Mouse (Mus musculus) induced T-regulatory cell, adult 2 months (primary cell): Measurements from ENCODE around the gene Fnbp1.

Experiments used
- DNase-seq: peaks from one replicate; pipeline ENCODE4 v3.0.0-alpha.2; 2012; ENCODE audit warnings: low read depth

Fnbp1 gene

DNA sequence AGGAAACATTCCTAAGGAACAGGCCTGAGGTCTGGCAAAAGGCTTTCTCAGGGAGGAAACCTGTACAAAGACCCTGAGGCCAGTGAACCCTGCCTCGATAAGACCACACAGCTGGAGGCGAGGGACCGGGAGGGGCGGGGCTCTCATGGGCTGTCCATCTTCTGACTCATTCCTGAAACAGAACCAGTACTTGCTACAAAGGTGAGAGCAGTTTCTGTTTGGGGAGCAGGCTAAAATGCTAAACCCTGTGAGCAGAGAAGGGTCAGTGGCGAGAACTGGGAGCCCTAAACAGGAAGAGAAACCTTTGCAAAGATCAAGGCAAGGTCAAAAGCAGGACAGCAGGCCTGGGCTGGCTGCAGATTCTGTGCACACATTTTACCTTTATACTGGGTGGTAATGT is 47.2 kb downstream of the Fnbp1 start:
- no peak for DNase-seq

- DNase-seq: no peak
Measured at GRCm38 (mm10) chr2:31092939-31093338, 48.9 kb downstream of the Fnbp1 start.

GRCm38 (mm10) chr2:31091182-31091581 is 50.6 kb downstream of the Fnbp1 start:
- DNase-seq: no peak

GRCm38 (mm10) chr2:31089607-31090006 is 52.2 kb downstream of the Fnbp1 start:
- DNase-seq: no peak

- DNase-seq: peak; percentile 64
Measured at GRCm38 (mm10) chr2:31088871-31089270, 52.9 kb downstream of the Fnbp1 start.

DNA sequence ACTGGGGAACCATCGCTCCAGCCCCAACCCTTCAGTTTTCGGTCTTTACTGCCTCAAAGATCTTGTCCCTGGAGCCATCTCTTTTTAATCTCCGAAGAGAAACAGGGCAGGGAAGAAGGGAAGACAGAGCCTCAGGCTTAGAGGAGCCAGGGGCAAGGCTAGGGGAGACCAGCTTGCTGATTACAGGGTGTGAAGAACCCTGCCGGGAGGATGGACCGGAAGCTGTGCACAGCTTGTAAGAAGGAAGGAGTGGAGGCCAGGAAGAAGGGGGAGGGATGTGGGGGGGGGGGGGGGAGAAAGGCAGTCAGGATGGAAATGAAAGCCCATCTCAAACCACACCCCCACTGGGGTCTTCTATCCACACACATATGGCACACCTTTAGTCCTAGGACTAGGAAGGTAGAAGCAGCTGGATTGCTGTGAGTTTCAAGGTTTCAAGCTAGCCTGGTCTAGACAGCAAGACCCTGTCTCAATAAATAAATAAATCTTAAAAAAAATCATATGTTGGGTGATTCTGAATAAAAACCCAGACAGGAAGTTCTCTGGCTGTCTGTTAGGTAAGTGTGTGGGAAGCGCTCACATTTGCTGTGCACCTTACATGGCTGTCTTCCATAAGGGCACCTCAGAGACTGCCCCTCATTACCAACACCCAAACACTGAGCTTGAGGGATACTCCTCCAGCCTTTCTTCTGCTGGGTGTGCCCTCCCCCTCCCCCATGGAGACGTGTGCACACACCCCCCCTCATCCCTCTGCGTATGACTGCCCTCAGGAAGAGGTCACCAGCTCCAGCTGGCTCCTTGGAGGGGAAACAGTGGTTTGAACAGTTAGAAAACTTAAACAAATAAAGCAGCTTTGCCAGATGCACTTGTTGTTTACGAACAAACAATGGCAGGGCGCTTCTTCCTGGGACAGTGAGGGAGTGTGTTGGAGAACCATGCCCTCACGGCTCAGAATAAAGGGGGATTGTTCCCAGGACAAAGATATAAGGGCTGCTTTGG is 53.8 kb downstream of the Fnbp1 start:
- peak; percentile 73 for DNase-seq

DNA sequence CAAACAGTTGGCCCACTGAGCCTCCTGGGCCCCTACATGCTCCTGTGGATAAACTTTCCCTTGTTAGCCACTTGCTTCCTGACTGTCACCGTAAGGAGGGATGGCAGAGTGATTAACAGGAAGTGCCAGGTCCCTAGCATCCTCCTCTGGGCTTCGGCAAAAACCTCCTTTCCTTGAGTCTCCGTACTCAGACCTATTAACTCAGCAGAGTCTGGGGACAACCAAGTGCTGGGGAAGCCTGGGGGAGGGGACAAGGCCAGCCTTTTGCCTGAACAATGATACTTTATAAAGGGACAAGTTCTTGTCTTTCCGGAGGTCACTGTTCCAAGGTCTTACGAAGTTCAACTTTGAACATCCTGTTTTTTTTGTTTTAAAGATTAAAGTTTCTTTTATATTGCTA is 54.7 kb downstream of the Fnbp1 start:
- DNase-seq: peak; percentile 44

- no peak for DNase-seq
Measured at GRCm38 (mm10) chr2:31086543-31086942, 55.3 kb downstream of the Fnbp1 start.

DNA sequence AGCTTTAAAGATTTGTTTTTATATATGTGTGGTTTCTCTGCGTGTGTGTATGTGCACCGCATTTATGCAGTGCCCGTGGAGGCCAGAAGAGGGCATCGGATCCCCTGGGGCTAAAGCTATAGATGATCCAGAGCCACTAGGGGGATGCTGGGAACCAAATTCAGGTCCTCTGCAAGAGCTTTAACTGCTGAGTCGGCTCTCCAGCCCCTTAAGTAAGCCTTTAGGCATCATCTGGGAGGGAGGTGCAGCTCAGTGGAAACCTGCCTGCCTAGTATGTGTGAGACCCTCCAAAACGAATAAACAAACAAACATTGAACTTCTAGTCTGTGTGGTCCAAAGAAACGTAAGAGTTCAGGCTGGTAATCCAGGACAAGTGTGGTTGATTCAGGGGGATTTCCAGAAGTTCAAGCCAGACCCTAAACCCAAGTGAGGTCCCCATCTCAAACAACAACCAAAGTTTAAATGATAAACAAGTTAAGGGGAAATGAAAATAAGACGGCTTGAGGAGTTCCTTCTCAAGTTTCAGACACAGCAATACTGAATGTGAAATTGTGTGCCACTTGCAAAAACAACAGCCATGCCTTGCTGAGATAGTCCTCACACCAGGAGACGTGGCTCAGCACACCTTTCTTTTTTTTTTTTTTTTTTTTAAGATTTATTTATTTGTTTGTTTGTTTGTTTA is 57.5 kb downstream of the Fnbp1 start:
- peak; percentile 60 for DNase-seq

- DNase-seq: peak; percentile 50
Measured at GRCm38 (mm10) chr2:31083372-31083771, 58.4 kb downstream of the Fnbp1 start.

DNA sequence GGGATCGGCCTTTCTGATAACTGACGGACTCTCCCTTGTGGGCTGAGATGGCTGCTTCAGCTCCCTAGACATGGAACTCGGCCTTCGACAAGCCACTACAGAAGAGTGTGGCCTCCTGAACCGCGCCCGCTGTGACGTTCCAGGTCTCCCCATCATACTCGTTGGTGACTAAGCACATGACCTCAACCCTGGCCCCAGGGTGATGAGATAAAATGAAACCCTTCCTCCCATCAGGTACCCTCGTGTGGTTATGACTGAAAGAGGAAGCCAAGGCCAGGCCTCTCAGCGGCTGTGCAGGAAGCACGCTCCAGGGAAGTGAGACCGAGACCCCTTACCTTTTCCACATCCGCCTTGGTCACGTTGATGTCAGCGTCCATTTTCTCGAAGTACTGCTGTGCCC is 59.2 kb downstream of the Fnbp1 start:
- DNase-seq: peak; percentile 93

GRCm38 (mm10) chr2:31081349-31081748 is 60.5 kb downstream of the Fnbp1 start:
- DNase-seq: peak; percentile 84

GRCm38 (mm10) chr2:31079117-31079516 is 62.7 kb downstream of the Fnbp1 start:
- DNase-seq: no peak

- no peak for DNase-seq
Measured at GRCm38 (mm10) chr2:31077574-31077973, 64.2 kb downstream of the Fnbp1 start.

GRCm38 (mm10) chr2:31076351-31077140 is 65.3 kb downstream of the Fnbp1 start:
- DNase-seq: no peak

DNA sequence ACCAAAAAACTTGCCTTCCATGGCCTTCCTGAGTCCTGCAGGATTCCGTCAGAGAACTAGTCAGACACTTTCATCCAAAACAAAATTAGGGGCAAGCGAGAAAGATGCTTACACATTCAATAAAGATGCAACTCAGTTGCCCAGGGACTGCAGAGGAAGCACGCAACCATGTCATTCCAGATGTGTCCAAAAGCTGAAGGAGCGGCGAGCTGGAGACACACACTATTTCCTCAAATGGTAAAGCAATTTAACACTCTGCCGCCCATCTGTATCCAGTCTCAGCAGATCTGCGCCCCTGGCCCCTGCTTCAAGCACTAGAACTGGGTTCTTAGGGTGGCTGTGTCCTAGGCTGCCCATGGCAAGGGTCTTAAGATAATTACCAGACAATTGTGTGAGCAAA is 66.0 kb downstream of the Fnbp1 start:
- DNase-seq: no peak

- DNase-seq: no peak
Measured at GRCm38 (mm10) chr2:31075168-31075567, 66.6 kb downstream of the Fnbp1 start.

- DNase-seq: no peak
Measured at GRCm38 (mm10) chr2:31069506-31069905, 72.3 kb downstream of the Fnbp1 start.

DNA sequence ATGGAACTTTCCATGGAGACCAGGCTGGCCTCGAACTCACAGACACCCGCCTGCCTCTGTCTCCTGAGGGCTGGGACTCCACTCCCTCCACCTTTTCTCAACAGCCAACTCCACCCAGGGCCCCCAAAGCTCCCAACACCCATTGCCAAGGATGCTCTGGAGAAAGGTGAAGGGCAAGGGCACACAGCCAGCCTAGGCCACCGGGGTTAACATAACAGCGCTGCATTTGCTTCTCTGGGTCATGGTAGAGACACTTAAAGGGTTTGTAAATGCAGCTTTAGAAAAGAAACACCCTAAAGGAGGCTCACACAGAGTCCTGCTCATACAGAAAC is 72.7 kb downstream of the Fnbp1 start:
- DNase-seq: no peak

DNA sequence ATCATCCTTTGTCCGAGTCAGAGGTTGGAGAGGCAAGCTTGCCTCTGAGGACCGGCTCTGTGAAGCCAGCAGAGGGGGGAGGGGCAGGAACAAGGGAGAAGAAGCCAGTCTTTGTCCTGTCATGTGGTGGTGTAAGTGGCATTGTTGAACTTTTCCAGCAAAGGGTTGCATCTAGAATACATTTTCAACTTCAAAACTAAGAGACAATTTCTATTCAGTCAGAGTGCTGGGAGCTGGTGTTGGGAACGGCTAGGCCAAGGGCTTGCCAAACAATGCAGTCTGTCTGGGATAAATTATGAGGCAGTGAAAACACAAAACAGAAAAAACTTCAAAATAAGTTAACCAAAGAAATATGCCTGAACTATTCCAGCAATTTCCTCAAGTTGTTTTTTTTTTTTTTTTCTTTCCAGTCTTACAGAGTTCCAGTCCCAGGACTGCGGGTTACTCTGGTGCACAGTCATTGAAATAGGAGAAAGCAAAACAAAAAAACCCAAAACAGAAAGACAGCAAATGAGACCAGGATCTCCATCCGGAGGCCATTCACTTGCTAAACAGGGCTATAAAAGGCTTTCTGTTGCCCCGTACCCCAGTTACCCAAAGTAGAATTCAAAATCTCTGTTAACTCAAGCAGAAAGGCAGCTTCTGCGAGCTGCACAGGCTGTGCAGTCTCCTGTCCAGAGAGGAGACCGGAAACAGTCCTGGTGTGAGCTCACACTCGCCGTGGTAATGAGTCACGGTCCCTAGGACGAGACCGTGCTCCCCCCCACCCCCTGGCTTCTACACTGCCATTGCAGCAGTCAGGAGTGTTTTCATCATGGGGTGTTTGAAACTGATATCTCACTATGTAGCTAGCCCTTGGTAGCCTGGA is 73.3 kb downstream of the Fnbp1 start:
- no peak for DNase-seq

DNA sequence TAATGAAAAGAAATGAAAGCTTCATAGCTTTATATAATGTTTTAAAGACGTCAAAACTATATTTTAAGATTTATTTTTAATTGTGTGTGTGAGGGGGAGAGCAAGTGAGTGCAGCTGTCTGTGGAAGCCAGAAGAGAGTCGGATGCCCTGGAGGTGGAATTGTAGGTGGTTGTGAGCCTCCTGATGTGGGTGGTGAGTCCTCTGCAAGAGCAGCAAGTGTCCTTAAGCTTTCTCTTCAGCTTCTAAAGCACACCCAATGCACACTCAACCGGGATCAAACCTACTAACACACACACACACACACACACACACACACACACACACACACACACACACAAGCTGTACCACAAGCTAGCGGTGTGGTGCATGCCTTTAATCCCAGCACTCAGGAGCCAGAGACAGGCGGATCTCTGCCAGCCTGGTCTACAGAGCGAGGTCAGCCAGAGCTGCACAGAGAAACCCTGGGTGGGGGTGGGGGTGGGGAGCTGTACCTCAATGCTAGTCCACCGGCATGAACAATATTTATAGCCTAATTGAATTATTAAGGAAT is 74.0 kb downstream of the Fnbp1 start:
- DNase-seq: no peak
